Mouse (Mus musculus): ENCODE results near the gene Adgrv1.
"Not testable (repeated sequence)": the region's sequence is repeated elsewhere in the genome, so short reads cannot be mapped to it uniquely, and the experiment has no call there.

Gene Adgrv1

GRCm38 (mm10) chr13:81632720-81633415 lies at the start of gene Adgrv1:
Gene Adgrv1 (minus strand): TSS chr13:81633154.
- no peak for DNase-seq (ENCODE audit: low spot score in 2 of 2)

DNA sequence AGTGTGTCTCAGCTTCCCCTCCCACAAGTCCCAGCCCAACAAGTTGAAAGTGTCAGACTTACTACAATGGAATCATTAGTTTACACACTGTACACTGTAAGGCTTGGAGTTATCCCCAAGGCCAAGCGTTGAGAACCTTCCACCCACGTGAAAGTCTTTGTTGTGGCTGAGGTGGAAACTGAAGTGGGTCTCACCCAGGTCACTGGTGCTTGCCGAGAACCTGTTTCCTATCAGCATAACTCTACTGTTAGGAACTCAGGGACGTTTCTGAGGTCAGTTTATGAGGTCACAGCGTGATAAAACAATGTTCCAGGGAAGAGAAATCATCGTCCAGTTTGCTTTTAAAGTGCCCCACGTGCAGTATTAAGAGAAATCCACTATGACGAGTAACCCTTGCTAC lies 42.4 kb upstream of the Adgrv1 start:
- no peak for DNase-seq (ENCODE audit: low spot score in 2 of 2)

DNA sequence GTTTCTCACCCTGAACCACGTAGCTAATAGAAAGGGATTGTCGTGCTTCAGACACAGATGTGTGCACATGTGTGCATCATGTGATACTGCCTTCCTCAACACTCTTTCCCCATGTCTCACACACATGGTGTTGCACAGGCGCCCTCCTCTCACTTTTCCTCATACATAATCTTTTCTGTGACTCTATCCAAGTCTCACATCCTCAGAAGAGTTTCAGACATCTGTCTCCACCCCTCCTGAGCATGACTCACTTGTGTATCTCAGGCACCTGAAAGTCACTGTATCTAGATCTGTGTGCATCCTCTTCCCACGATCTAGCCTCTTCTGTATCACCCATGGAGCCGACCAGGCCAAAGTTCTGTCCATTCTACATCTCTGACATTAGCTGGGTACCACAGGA lies 34.8 kb upstream of the Adgrv1 start:
- DNase-seq (ENCODE audit: low spot score in 2 of 2), result no peak

- no peak for DNase-seq (ENCODE audit: low spot score in 2 of 2)
These were observed 31.4 kb upstream of the Adgrv1 start for GRCm38 (mm10) chr13:81664331-81664698.

DNA sequence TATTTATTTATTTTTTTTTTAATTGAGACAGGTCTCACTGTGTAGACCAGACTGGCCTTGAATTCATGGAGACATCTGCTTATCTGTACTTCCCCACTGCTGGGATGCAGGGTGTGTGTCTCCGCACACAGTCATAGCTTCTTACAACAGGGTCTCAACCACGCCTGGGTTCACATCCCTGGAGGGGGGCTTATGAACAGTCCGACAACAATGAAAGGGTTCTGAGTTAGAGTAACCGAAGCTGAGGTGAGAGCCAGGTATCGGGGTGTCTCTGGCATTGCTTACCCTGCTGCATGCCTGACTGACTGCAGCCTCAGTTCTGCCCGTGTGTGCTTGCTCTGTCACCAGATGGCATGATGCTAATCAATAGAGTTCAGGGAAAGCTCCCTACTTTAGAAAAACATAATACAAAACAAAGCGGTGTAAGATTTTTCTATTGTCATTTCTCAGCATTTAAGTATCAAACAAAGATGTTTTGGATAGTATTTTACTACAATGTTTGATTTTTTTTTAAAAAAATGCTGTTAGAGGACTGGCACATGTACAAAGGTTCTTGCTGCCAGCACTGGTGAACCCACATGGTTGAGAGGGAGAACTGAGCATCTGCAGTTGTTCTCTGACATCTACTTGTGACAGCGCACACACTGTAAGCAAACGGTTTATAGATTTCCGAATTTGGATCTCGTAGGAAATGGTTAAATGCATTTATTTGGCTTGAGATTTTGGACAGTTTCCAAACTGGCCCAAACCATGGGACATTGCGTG lies 30.8 kb upstream of the Adgrv1 start:
- no peak for DNase-seq (ENCODE audit: low spot score in 2 of 2)

DNA sequence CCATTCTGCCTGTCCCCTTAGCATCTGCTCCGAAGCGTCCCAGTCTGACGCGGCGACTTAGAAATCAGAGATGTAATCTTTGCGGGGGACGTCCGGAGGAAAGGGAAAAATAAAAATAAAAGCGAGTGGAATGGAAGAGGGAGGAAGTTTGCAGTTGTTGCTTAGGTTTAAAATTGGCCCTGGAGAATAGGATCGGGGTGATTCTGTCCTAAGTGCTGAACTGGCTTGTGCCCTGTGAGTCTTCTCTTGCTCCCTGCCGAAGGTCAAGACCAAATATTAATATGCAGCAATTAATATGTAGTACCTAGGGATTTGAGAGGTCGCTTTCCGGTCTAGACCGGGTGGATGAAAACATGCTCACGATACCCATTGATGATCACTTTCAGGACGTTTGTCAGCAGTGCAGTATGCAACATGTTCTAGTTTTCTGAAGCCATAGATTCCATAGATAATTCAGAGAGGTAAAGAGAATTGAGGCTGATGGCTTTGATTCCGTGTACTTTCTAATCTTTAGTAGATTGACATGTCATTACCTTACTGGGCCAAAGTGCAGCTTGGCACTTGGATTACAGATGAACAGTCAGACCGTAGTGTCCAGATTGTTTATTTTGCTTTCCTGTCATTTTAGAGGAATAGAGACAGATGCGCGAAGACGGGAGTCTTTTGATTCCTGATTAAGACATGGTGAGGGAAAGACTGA lies 25.2 kb upstream of the Adgrv1 start:
- DNase-seq (ENCODE audit: low spot score in 2 of 2), result no peak

- peak; percentile 85 to 95 for DNase-seq (ENCODE audit: low spot score in 2 of 2)
These were observed 24.5 kb upstream of the Adgrv1 start, which contains the start of gene Lysmd3 for GRCm38 (mm10) chr13:81657351-81658052. Gene Lysmd3 (plus strand): TSS chr13:81657663.

GRCm38 (mm10) chr13:81657008-81657350 lies 24.0 kb upstream of the Adgrv1 start:
- no peak for DNase-seq (ENCODE audit: low spot score in 2 of 2)

GRCm38 (mm10) chr13:81656091-81656850 lies 23.3 kb upstream of the Adgrv1 start:
- no peak for DNase-seq (ENCODE audit: low spot score in 2 of 2)

DNA sequence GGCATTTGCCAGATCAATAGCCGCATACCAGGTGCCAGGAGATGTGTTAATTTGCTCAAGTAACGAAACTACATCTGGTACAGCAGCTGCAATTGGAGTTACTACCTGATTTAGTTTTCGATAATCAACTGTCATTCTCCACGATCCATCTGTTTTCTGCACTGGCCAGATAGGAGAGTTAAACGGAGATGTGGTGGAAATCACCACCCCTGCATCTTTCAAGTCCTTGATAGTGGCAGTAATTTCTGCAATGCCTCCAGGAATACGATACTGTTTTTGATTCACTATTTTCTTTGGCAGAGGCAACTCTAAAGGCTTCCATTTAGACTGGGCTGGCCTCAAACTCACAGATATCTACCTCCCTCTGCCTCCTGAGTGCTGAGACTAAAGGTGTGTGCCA lies 17.4 kb upstream of the Adgrv1 start:
- not testable (repeated sequence) for DNase-seq (ENCODE audit: low spot score in 2 of 2)

GRCm38 (mm10) chr13:81646348-81646747 lies 13.4 kb upstream of the Adgrv1 start:
- DNase-seq (ENCODE audit: low spot score in 2 of 2), result no peak

DNA sequence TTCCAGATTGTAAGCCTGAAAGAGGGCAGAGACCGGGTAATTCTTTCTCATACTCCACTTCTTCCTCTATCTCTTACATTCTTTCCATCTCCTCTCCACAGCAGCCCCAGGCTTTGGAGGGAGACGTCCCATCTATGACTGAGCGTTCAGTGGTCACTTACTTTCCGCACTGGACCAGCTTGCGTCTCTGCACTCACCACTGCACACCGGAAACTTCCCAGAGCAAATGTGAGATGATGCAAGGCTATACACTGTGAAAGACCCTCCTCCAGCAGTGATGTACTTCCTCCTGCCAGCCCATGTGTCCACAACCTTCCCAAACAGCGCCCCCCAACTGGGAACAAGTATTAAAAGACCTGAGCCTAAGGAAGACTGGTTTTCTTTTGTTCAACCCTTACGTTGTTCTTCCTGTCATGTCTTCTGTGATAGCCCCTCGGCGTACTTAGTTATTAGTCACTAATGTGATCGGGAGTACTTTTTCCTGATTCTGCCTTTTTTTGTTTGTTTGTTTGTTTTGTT lies 11.2 kb upstream of the Adgrv1 start:
- DNase-seq (ENCODE audit: low spot score in 2 of 2), result no peak

- no peak for DNase-seq (ENCODE audit: low spot score in 2 of 2)
These were observed 9.7 kb upstream of the Adgrv1 start for GRCm38 (mm10) chr13:81642491-81643149.

- DNase-seq (ENCODE audit: low spot score in 2 of 2), result peak; percentile 40 to 78
These were observed 8.5 kb upstream of the Adgrv1 start for GRCm38 (mm10) chr13:81641289-81642045.

GRCm38 (mm10) chr13:81640881-81641280 lies 7.9 kb upstream of the Adgrv1 start:
- DNase-seq (ENCODE audit: low spot score in 2 of 2), result no peak

DNA sequence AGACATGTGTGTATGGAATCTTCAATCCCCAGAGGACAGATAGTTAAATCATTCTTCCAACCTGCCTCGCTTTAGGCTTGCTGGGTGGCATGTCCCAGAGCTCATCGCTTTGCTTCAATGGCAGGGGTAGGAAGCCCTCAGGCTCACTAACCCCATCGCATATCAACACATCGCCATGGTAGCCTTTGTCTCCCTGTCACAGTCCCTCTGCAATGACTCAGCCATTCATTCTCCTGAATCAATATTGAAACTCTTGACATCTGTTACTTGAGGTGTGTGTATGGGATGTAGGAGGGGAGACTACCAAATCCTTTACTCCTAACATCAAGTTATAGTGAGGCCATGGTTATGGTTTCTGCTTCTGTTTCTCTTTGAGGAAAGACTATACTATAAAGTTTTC lies 6.7 kb upstream of the Adgrv1 start:
- DNase-seq (ENCODE audit: low spot score in 2 of 2), result no peak

DNA sequence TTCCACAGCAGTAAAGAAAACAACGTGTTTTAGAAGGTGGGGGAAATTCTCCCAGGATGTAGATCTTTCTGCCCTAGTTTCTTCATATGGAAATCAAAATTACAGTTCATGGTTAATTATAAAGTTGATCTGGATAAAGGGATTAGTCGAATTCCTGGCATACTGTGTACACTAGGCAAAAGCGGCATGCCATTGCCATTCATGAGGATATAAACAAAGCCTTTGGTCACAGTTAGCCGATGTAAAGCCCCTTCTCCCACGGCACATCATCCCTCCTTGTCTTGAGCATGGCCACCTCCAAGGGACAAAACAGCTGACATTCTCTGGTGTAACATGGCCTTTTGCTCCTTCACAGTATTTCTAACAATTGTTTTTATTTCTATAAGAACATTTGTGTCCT lies 2.4 kb downstream of the Adgrv1 start:
- no peak for DNase-seq (ENCODE audit: low spot score in 2 of 2)

GRCm38 (mm10) chr13:81629395-81629794 lies 3.6 kb downstream of the Adgrv1 start:
- DNase-seq (ENCODE audit: low spot score in 2 of 2), result no peak

- no peak for DNase-seq (ENCODE audit: low spot score in 2 of 2)
These were observed 4.2 kb downstream of the Adgrv1 start for GRCm38 (mm10) chr13:81628631-81629190.

DNA sequence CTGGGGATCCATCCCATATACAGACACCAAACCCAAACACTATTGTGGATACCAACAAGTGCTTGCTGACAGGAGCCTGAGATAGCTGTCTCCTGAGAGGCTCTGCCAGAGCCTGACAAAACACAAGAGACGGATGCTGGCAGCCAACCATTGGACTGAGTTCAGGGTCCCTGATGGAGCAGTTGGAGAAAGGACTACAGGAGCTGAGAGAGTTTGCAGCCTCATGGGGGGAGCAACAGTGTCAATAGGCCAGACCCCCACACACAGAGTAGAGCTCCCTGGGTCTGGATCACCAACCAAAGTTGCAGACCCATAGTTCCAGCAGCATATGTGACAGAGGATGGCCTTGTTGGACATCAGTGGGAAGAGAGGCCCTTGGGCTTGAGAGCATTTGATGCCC lies 5.1 kb downstream of the Adgrv1 start:
- DNase-seq (ENCODE audit: low spot score in 2 of 2), result not testable (repeated sequence)

Measured in spleen, postnatal 10 days (tissue).